Comparison of ENCODE assay signal across 19 mouse cellular contexts in the genomic region with DNA sequence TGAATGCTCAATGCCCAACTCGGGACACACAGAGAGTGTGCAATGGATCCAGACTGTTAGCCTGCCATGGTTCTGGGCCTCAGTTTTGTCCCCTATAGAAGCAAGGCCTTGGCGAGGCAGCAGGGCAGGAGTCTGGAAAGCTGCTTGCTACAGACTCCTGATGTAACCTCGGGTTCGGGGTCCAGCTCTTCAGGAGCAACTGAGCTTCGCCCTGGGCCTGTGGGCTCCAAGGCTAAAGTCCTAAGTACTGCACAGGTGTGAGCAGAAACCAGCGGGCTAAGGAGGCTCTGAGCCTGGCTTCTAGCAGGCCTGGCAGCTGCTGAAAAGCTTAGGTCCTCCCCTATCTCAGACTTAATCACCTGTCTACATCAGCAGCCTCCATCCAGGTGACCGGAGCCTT.
DNase-seq lines count a peak whose midpoint lies in the region; ATAC-seq and TF ChIP-seq lines count a peak whose summit lies in the region.
"Had no signal": no experiment of that assay in that cellular context is flagged by ENCODE, and none has a peak within 500 bp of the region (broad histone marks: within the 10 kb centered on the region; RNA-seq: fewer than 3 reads in every experiment).

No protein-coding gene starts in this region.

- DNase-seq in cerebellum, adult 2 months = no peak
- no peak for DNase-seq in cerebellum, adult 9-10 months
- DNase-seq in heart, adult 18-20 months = no peak
- no peak for DNase-seq in liver
- peak; percentile 42 to 88 for DNase-seq in kidney, postnatal 25 days
- no peak for DNase-seq in spleen, adult 18-20 months
- DNase-seq: adrenal gland, postnatal 36 days; gastrocnemius, postnatal 10 days; right cerebral cortex, adult 18-20 months; thymus, postnatal 36 days had no signal

- no peak for TF ChIP-seq POLR2A in cerebellum, adult 2 months (IDR thresholded peaks at IDR 0.05; ENCODE audit: borderline replicate concordance, insufficient read depth, low read length)

- no peak for ATAC-seq in heart, embryonic 15.5 days (replicated peaks; ENCODE audit: insufficient number of reproducible peaks, insufficient read depth, low FRiP score, low read depth)
- no peak for ATAC-seq in liver, embryonic 12.5 days
- ATAC-seq: forebrain, embryonic 16.5 days; inflammation-experienced regulatory T-cells, adult 6 months had no signal

- peak overlapping the region; percentile 79 for H3K27ac ChIP-seq in cerebellum, adult 2 months (ENCODE audit: insufficient read depth, low read length)
- peak overlapping the region; percentile 79 for H3K27ac ChIP-seq in heart, embryonic 15.5 days
- H3K27ac ChIP-seq in liver, embryonic 12.5 days = no peak overlapping the region
- H3K27ac ChIP-seq: hindbrain, embryonic 10.5 days; liver, embryonic 15.5 days had no signal

- WGBS in cerebellum, adult 2 months = 68% methylated on average over 7 of the region's 7 CpGs
- WGBS in heart, embryonic 15.5 days = 68% methylated on average over 7 of the region's 7 CpGs
- 57% methylated on average over 7 of the region's 7 CpGs for WGBS in liver, embryonic 12.5 days (ENCODE audit: insufficient replicate concordance)

- no peaks in the 10 kb centered on the region for H3K36me3 ChIP-seq in heart, embryonic 15.5 days
- no peaks in the 10 kb centered on the region for H3K36me3 ChIP-seq in liver, embryonic 12.5 days
- H3K36me3 ChIP-seq: liver, embryonic 15.5 days had no signal

- H3K4me3 ChIP-seq in cerebellum, adult 2 months (replicated peaks; ENCODE audit: insufficient read depth, low read depth, low read length) = no peak overlapping the region
- H3K4me3 ChIP-seq in heart, embryonic 15.5 days = no peak overlapping the region
- H3K4me3 ChIP-seq in liver, embryonic 12.5 days = no peak overlapping the region
- H3K4me3 ChIP-seq: erythroblast, embryonic 14.5 days; hindbrain, embryonic 10.5 days; liver, embryonic 15.5 days; myocyte had no signal

- no peaks in the 10 kb centered on the region for H3K9me3 ChIP-seq in heart, embryonic 15.5 days (replicated peaks)
- H3K9me3 ChIP-seq in liver, embryonic 12.5 days (replicated peaks) = peaks cover 5% of the 10 kb centered on the region; the same call in 1 of the 2 replicates
- H3K9me3 ChIP-seq: hindbrain, embryonic 10.5 days; liver, embryonic 15.5 days had no signal

- H3K27me3 ChIP-seq in cerebellum, adult 2 months (ENCODE audit: control insufficient read depth, insufficient read depth, low read length) = no peaks in the 10 kb centered on the region
- no peaks in the 10 kb centered on the region for H3K27me3 ChIP-seq in heart, embryonic 15.5 days
- no peaks in the 10 kb centered on the region for H3K27me3 ChIP-seq in liver, embryonic 12.5 days (replicated peaks)
- H3K27me3 ChIP-seq: CH12.LX; liver, embryonic 15.5 days had no signal

- H3K4me2 ChIP-seq in heart, embryonic 15.5 days = no peak overlapping the region
- H3K4me2 ChIP-seq in liver, embryonic 12.5 days = peak overlapping the region; percentile 40; the same call in 1 of the 2 replicates
- H3K4me2 ChIP-seq: liver, embryonic 15.5 days had no signal

- no peak for TF ChIP-seq CTCF in cerebellum, adult 2 months (IDR thresholded peaks at IDR 0.05; ENCODE audit: borderline replicate concordance, insufficient read depth, low read depth, low read length)

- peak overlapping the region; percentile 34 for H3K9ac ChIP-seq in heart, embryonic 15.5 days
- H3K9ac ChIP-seq in liver, embryonic 12.5 days = no peak overlapping the region
- H3K9ac ChIP-seq: liver, embryonic 15.5 days had no signal

- H3K4me1 ChIP-seq in cerebellum, adult 2 months (ENCODE audit: control insufficient read depth, insufficient read depth, low read length) = peaks cover 51% of the 10 kb centered on the region
- peaks cover 50% of the 10 kb centered on the region for H3K4me1 ChIP-seq in heart, embryonic 15.5 days (replicated peaks)
- H3K4me1 ChIP-seq in liver, embryonic 12.5 days = peaks cover 37% of the 10 kb centered on the region
- H3K4me1 ChIP-seq: hindbrain, embryonic 10.5 days had no signal

Comparison
In these comparisons a context has a peak if more than half of its experiments do, and no peak if none do; other contexts are left out.
1. DNase-seq: peak in kidney, postnatal 25 days (2 of 2); none in cerebellum, adult 2 months (0 of 2), cerebellum, adult 9-10 months (single experiment), heart, adult 18-20 months (0 of 2), liver (single experiment) and spleen, adult 18-20 months (0 of 2).